Mouse (Mus musculus) 3134 (cell line): ENCODE data around the gene Olfm2.
"Not testable (repeated sequence)": the region's sequence is repeated elsewhere in the genome, so short reads cannot be mapped to it uniquely, and the experiment has no call there.

ENCODE experiments used
- DNase-seq: peaks from one replicate; pipeline ENCODE4 v3.0.0-alpha.2; 2011; ENCODE audit warnings: low spot score; ENCODE audit not compliant: insufficient read length; ENCODE audit errors: extremely low read depth

Gene Olfm2

DNA sequence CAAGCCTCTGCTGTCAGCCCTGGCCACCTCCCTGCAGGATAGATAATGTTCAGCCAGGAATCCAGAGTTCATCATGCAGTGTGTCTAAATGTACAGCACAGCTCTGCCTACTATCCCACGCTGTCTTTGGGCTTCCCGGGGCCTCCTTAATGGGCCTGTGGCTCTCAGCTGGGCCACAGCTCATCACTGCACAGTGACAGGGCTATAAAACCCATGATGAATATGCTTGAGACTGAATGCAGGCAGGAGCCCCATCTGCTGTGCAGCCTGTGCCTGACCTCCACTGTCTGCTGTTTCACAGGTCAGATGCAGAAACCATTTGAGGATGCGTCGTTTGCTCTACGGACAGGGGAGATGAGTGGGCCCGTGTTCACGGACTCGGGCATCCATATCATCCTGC is 83.3 kb downstream of the Olfm2 start:
- DNase-seq = no peak

DNA sequence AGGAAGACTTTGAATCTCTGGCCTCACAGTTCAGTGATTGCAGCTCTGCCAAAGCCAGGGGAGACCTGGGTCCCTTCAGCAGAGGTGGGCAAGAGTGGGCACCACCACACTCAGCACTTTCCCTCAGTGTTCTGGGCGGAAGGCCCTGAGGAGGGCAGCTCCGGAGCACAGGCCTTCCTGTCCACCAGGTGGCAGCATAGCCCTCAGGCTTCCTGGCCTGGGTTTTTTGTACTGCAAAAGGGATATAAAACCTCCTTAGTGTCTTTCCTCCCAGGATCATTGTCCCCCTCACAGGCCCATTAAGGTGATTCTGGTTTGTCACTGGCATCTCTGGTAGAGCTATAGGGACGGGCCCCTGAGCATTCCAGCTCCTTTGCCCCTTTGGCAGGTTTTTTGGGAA is 83.8 kb downstream of the Olfm2 start:
- DNase-seq = no peak

DNA sequence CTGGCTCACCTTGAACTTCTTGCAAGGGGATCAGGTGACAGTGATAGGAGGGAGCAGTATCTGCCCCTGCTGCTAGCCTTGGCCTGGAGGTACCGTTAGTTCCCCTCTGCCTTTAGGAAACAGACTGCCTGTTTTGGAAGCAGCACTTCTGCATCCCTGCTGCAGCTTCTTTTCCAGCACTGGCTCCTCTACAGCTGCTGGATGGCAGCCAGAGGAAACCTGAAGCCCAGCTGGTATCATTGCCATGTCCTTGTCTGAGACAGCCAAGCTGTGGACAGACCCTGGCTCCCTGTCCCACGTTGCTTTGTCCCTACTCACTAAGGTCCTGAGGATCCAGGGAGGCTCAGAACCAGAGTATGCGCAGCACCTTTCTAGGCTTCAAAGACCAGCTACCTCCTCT is 88.6 kb downstream of the Olfm2 start:
- DNase-seq = no peak

DNA sequence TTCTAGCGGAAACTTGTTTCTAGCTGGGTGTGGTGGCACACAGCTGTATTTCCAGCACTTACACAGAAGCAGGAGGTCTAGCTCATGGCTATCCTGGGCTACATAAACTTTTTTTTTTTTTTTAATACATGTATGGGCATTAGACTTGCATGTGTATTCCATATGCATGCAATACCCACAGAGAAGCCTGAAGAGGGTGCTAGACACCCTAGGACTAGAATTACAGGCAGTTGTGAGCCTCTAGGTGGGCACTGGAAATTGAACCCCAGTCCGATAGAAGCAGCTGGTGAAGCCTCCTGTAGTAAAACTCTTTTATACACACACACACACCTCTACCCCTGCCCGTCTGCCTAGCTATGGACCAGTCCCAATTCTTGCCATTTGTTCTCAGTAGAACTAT is 92.3 kb downstream of the Olfm2 start:
- no peak for DNase-seq

DNA sequence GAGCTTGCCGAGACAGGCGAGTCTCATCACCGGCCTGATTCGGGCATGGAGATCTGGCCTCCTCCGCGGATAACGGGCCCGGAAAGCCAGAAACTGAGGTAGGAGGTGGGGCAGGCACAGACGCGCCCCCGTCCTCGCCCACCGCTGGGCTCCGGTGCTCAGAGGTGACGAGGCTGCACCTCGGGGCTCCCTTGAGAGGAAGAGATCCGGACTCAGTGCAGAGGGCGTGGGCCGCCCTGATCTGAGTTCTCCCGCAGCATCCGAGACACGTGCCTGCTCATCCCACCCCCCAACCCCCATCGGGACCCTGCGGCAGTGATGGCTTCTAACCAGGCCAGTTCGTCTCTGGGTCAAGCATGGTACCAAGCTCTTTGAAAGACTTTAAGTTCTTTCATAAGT is 93.9 kb downstream of the Olfm2 start:
- no peak for DNase-seq

DNA sequence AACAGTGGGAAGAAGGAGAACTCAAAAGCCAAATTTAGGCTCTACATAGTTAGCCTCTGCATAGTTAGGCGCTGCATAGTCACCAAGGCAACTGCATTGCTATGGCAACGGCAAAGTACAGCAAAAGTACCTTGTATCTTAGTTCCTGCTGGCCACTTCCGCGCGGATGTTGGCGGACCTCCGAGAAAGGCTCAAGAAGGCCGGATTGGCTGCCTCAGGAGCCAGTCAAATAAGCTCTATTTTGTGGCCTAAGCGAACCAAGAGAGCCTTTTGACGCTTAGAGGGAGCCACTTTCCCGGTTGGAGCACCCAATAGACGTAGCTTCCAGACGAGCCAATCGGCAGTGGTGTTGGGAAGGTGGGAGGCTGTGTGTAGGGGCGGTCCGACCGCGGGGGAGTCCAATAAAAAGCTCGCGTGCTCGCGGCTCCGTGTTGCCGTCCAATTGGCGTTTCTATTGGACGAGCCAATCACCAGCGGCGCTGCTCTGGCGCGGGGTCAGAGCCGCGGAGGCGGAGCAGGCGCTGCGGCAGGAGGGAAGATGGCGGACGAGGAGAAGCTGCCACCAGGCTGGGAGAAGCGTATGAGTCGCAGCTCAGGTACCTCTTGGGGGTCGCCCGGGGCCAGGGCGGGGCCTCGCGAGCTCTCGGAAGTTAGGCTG is 94.4 kb downstream of the Olfm2 start, which contains the start of gene Pin1:
Pin1 (plus strand) TSS at position 494 of the 658 bp plus-strand sequence.
- DNase-seq = peak; percentile 98

DNA sequence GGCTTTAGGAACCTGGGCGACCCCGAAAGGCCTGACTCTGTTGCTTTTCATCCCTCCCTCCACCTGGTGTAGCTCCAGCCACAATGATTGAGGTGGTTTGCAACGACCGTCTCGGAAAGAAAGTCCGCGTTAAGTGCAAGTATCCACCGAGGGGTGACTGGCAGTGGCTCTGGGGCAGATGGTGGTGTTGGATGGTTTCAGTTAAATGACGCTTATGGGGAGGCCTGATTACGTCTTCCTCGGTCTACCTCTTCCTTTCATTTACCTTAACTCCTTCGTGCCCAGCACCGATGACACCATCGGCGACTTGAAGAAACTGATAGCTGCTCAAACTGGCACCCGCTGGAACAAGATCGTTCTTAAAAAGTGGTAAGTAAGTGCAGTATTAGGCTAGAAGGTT is 101.0 kb downstream of the Olfm2 start:
- DNase-seq = no peak

DNA sequence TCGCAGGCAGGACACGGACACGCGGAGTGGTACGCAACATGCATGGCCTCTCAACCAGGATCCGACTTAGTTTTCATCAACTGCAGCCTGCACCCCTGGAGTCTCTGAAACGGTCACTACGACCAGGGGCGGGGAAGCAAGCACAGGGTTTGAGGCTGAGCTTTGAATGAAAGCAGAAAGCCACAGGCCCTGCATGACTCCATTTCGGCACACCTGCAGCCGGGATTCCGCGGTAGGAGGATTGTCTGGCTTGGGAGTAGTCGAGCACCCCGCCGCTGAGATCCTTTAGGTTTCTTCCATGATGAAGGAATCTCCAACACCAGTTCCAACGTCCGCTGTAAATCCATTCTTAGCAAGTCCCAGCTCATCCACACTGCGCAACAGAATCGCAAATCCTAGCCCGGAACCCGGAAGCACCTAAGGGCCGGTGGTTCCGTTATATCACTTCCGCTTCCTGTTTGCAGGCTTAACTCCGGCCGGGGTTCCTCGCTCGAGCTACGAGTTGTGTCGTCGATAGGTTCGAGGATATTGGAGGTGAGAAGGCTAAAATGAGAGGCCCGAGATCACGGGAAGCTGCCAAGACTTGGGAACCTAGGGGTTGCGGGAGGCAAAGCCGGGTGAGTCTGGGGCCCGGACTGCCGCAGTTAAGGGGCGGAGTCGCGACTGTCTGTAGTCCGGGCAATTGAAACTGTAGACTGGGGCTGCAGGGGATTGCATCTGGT is 101.6 kb downstream of the Olfm2 start, which contains the start of gene Fbxl12:
Fbxl12 (minus strand) TSS at position 408 of the 722 bp plus-strand sequence.
- peak; percentile 73 for DNase-seq

DNA sequence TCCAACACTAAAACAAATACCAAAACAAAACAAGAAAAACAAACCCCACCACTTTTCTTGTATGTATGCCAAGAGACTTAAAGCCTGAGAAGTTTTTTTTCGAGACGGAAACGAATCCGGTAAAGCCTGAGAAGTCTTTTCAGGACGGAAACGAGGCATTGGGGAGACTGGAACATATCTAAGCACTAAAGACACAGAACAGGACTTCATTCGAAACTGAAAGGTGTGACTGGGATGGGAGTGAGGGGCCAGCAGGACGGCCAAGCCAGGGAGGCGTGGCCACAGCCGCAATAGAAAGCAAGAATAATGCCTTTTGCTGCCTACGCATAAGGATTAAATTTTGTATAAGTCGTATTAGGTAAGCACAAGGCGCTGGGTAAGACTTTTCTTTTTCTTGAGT is 102.4 kb downstream of the Olfm2 start:
- no peak for DNase-seq

DNA sequence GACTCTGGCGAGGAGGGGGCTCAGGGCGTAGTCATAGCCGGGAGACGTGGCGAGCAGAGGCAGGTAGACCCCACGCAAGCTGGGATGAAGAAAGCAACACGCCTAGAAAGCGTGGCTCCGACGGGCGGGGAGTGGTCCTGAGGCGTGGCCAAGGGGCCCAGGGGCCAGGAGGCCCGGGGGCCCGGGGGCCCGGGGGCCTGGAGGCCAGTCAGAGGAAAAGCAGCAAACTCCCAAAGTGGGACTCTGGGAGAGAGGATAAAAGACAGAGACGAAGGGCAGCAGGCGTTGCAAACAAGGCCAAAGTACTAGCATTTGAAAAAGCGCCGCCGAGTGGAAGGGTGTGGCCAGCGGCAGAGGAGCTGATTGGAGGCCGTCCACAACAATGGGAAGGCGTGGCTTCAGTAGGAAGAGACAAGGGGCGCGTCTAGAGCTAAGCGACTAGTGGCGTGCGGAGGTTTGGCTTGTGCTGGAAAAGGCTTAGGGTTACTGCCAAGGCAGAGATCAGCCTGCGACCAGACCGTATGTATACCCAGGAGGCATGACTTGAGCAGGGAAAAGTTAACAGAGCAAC is 103.2 kb downstream of the Olfm2 start:
- no peak for DNase-seq

DNA sequence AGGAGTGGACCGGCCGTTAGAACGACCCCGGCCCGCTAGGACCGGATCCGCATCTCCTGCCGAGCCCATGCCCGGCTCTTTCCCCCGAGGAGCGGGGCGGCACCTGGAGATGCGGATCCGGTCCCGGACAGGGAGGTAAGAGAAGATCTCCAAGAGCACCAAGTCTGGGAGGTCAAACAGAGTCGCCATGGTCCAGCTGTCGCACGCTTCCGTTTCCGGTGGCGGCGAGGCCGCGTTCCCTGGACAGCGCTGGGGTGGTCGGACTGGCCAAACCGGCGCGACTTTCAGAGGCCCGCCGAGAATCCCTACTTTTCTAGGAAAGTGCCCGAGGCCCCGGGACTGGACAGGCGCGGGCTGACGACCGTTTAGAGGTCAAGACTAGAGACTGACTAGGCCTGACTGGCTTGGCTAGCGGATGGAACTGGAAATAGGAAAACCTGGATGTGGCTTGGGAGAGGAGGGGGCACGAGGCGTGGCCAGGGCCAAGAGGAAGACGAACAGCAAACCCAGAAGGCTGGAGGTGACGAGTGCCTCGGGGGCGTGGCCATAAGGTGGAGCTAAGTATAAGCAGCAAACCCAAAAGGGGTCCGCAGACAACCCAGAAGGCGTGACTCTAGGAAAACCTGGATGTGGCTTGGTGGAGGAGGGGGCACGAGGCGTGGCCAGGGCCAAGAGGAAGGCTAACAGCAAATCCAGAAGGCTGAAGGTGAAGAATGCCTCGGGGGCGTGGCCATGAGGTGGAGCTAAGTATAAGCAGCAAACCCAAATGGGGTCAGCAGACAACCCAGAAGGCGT is 103.9 kb downstream of the Olfm2 start, which contains the start of gene Ubl5:
Ubl5 (plus strand) TSS at position 778 of the 795 bp plus-strand sequence.
- peak; percentile 90 for DNase-seq

DNA sequence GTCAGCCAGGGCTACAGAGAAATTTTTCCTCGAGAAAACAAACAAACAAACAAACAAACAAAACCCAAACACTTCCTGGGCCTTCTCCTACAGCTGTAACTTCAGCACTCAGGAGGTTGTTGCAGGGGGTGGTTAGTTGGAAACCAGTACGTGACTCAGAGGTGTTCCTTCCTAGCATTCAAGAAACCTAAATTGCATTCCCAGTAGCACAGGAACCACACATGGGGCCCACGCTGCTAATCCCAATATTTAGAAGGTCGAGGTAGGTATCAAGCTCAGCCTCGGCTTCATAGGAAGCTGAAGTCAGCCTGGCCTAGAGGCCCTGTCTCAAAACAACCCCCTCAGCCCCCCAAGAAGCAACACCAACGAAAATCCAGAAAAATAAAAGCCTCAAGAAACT is 104.6 kb downstream of the Olfm2 start:
- no peak for DNase-seq

DNA sequence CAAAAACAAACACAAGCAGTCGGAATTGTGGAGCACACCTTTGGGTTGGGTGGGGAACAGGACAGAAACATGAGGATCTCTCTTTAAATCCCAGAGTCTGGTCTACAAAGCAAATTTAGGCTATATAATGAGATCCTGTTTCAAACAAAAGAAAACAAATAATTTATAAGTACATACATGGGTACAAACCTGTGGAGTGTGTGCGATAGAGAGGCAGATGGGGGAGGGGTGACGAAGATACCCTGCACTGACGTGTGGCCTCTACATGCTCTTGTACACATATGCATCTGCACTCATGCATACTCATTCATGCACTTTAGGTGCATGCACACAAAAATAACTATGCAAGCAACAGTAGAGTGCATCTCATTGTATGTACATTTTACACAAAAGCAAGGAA is 106.7 kb downstream of the Olfm2 start:
- DNase-seq = no peak

DNA sequence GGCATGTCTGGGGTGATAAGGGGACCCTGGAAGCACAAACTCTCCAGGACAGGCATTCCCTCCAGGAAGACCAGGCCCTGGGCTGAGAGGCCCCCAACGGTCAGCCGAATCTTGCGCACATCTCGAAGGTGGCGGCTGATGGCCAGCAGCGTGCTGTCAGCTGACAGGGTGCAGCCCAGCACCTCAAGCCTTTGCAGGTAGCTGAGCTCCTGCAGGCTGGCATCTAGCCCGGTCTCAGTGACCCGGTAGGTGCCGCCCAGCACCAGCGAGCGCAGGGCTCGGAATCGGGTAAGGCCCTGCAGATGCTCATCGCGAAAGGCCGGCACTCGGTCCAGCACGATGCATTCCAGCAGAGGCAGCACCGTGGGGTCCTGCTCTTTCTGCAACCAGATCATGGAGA is 107.6 kb downstream of the Olfm2 start:
- DNase-seq = no peak

DNA sequence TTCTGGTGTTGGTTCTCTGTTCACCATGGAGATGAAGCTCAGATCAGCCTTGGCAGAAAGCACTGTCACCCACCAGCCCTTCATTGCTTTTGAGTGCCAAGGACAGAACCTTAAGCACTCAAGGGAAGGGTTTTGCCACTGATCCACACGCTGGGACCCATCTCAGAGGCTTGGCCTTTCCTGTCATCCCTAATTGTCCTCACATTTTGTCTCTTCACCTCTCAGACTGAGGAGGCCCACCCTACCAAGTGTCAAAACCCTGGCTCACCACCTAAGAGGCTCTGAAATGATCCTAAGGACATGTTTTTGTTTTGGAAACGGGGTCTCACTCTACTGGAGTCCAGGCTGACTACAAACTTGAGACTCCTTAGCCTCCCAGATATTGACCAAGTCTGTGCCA is 109.4 kb downstream of the Olfm2 start:
- no peak for DNase-seq

DNA sequence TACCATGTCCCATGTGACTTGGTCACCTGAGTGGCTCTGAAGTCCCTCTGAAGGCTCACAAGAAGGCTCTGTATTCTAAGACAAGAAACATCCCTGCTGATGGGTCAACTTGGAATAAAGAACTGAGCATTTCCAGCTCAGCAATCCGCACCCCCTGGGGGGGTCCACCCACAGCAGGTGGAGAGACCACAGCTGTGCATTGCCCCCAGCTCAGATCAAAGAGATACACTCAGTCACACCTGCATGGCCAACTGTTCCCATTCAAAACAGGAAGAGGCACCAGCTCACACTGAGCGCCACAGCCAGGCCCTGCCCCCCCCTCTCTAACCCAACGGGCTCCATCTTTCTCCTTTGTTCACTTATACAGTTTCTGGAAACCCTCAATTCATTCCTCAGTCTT is 109.9 kb downstream of the Olfm2 start:
- DNase-seq = no peak

DNA sequence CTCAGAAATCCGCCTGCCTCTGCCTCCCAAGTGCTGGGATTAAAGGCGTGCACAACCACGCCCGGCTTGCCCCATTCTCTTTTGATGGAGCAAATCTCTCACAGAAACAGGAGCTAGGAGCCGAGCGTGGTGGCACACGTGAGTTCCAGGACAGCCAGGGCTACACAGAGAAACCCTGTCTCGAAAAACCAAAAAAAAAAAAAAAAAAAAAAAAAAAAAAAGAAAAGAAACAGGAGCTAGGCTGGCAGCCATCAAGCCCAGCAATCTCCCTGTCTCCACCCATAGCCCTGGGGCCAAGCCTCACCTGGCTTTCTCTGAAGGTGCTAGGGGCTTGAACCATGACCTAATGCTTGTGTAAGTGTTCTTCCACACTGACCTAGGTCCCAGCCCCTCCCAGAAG is 110.5 kb downstream of the Olfm2 start:
- DNase-seq = not testable (repeated sequence)

DNA sequence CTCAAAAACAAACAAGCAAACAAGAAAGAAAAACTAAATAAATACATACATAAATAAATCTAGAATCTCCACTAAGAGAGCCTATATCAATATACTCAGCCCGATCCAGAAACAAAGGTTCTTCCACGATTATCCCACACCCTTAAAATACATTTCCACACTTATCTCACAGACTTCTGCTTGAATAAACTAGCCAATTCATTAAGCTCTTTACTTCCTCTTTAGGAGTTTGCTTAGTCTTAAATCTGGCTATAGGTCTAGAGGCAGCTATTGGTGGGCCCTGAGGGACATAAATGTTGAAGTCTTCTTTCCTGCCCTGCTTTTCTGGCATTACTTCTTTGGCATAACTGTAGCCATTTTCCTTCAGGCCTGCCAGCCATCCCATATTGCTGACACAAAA is 114.8 kb downstream of the Olfm2 start:
- no peak for DNase-seq
